Mouse (Mus musculus): Measurements from ENCODE around the gene Tnk1.
"Not testable (repeated sequence)": the region's sequence is repeated elsewhere in the genome, so short reads cannot be mapped to it uniquely, and the experiment has no call there.

The Tnk1 gene

GRCm38 (mm10) chr11:69878399-69878798 lies 19.9 kb upstream of the Tnk1 start:
- no peak for DNase-seq (ENCODE audit: low spot score)

- DNase-seq (ENCODE audit: low spot score), result no peak
These were observed 19.3 kb upstream of the Tnk1 start, which contains the start of gene Tmem95 for GRCm38 (mm10) chr11:69877878-69878277. TSS of gene Tmem95 (minus strand) at chr11:69878018.

DNA sequence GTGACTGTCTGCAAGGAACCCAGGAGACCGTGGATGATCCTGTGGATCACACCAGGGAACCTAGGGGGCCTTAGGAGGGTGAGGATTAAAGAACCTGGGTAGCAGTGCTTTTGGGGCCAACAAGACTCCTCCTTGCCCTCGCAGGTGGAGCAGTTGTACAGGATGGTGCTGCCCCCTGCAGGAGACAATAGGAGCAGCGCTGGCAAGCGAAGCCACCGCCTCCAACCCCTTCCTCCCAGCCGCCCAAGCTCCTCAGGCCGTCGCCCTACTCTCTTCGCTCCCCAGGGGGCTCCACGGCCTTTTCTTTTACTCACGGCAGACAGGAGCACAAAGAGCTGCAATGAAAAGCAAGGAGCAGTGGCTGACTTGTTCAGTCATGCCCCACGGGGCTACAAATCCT lies 18.3 kb upstream of the Tnk1 start:
- DNase-seq (ENCODE audit: low spot score), result peak; percentile 93

GRCm38 (mm10) chr11:69876186-69876585 lies 17.7 kb upstream of the Tnk1 start:
- DNase-seq (ENCODE audit: low spot score), result no peak

DNA sequence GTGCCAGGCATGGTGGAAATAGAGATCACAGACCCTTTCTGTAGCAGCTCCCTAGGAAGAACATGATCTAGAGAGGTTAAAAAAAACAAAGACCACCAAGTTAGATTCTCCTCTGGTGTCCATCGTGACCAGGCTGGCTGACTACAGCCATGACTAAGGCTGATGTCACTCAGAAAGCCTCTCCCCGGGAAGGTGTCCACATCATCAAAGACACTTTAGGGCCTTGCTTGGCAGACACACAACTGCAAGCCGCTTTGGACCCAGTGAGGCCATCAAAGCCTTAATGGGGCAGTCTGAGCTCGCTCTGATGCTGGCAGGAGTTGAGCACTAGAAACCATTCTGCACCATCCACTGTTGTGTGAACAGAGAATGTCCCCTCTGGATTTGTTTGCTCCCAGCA lies 13.9 kb upstream of the Tnk1 start:
- no peak for DNase-seq (ENCODE audit: low spot score)

DNA sequence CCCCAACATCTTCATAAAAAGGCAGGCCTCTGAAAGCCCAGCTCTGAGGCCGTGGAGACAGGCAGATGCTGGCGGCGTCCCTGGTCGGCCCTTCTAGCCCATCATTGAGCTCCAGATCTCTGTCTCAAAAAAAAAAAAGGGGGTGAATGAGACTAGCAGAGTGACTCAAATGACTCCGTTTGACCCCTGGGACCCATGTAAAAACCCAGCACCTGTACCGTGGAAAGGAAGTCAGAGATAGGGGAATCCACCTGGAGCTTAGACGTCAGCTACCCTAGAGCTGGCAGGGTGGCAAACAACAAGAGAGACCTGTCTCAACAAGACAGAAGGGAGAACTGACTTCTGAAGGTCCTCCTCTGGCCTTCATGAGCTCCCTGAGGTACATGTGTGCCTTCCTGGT lies 13.3 kb upstream of the Tnk1 start:
- DNase-seq (ENCODE audit: low spot score), result no peak

GRCm38 (mm10) chr11:69870289-69871069 lies 11.9 kb upstream of the Tnk1 start:
- DNase-seq (ENCODE audit: low spot score), result no peak

- no peak for DNase-seq (ENCODE audit: low spot score)
These were observed 8.8 kb upstream of the Tnk1 start for GRCm38 (mm10) chr11:69867335-69867734.

DNA sequence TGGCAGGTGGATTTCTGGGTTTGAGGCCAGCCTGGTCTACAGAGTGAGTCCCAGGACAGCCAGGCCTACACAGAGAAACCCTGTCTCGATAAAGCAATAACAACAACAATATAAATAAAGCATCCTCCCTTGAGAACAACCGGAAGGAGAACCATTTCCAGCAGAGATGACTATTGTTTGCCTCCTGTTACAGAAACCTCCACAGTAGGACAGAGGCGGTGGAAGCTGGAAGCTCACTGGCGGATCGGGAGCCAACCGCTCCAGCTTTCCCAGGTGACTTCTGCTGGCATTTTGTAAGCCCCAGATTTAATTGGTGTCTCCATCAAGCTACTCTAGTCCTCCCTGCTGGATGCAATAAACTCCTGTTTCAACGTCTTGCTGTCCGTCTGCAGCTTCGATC lies 7.0 kb upstream of the Tnk1 start:
- DNase-seq (ENCODE audit: low spot score), result no peak

DNA sequence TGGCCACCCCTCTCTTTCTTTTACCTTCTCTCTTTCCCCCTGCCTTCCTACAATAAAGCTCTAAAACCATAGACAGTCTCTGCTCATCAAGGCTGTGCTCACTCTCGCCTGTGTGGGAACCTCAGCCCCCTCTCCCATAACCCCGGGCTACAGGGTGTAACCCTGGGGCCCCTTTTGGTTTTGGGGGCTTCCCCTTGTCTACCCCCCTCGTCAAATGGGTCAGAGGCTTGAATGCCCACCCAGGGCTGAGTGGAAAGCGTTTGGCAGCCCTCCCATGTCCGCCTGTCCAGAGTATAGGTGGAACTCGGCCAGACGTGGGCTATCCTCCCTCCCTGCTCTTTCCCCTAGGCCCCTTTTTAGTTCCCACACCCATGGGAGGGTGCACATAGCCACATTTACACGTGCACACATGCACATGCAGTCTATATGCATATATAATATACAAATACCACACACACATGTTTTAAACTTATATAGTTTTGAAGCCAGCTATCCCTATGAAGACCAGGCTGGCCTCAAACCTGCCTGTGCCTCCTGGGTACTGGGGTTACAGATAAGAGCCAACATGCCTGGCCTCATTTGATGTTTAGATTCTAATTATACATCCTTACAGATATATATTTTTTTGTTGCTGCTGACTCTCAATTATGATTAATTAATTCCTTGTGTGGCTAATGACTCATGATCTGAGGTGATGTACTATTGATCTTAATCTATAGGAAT lies 5.8 kb upstream of the Tnk1 start:
- no peak for DNase-seq (ENCODE audit: low spot score)

DNA sequence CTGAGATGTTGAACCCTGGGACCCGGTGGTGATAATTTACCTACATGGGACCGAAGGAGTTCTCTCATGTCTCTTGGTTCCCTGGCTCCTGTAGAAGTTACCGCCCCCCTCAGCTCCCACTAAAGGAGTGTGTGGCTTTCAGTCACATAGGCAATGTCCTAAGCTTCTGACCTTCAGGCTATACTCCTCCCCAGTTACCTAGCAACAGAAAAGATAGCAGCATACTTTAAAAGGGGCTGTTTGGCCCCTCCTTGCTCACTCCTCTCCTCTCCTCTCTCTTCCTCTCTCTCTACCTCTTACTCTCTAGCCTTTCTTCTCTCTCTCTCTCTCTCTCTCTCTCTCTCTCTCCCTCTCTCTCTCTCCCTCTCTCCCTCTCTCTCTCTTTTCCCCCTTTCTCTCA lies 5.2 kb upstream of the Tnk1 start:
- not testable (repeated sequence) for DNase-seq (ENCODE audit: low spot score)

GRCm38 (mm10) chr11:69855347-69855746 lies 3.2 kb downstream of the Tnk1 start:
- DNase-seq (ENCODE audit: low spot score), result peak; percentile 70

- DNase-seq (ENCODE audit: low spot score), result no peak
These were observed 3.9 kb downstream of the Tnk1 start for GRCm38 (mm10) chr11:69854680-69855079.

GRCm38 (mm10) chr11:69853994-69854393 lies 4.5 kb downstream of the Tnk1 start:
- no peak for DNase-seq (ENCODE audit: low spot score)

- no peak for DNase-seq (ENCODE audit: low spot score)
These were observed 7.8 kb downstream of the Tnk1 start for GRCm38 (mm10) chr11:69850754-69851153.

GRCm38 (mm10) chr11:69849884-69850283 lies 8.6 kb downstream of the Tnk1 start:
- DNase-seq (ENCODE audit: low spot score), result no peak

GRCm38 (mm10) chr11:69849128-69849527 lies 9.4 kb downstream of the Tnk1 start:
- no peak for DNase-seq (ENCODE audit: low spot score)

GRCm38 (mm10) chr11:69848021-69848420 lies 10.5 kb downstream of the Tnk1 start:
- no peak for DNase-seq (ENCODE audit: low spot score)

DNA sequence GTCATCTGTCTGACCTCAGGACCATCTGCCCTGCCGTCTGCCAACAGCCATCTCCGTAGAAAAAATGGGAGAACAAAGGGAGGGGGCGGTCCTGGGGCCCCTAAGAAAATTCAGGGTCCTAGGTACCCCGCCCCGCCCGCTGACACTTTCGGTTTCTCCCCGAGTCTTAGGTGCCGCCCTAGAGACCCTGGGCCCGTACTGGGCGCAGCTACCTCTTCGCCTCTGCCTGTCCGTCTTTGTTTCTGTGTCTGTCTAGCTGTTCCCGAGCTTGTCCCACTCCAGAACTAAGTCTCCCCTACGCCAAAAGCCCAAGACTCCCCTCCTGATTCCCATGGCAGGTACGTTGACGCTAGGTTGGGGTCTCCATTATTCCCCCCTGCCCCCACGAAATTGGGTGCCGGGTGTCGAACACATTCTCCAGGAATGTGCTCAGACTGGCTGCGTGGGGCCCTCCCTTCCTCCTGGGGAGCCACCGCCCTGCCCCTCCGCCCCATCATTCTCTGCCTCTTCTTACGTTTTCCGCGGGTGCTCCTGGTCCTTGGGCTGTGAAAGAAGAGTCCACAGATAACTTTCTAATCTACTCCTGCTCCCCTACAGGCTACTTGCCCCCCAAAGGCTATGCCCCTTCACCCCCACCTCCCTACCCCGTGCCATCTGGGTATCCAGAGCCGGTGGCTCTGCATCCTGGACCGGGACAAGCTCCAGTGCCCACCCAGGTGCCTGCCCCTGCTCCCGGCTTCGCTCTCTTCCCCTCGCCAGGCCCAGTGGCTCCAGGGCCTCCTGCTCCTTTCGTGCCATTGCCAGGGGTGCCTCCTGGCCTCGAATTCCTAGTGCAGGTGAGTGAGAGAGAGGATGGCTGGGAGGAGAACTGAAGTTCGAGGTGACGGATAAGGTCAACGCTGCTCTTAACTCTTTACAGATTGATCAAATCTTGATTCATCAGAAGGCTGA lies 11.5 kb downstream of the Tnk1 start:
- DNase-seq (ENCODE audit: low spot score), result no peak

DNA sequence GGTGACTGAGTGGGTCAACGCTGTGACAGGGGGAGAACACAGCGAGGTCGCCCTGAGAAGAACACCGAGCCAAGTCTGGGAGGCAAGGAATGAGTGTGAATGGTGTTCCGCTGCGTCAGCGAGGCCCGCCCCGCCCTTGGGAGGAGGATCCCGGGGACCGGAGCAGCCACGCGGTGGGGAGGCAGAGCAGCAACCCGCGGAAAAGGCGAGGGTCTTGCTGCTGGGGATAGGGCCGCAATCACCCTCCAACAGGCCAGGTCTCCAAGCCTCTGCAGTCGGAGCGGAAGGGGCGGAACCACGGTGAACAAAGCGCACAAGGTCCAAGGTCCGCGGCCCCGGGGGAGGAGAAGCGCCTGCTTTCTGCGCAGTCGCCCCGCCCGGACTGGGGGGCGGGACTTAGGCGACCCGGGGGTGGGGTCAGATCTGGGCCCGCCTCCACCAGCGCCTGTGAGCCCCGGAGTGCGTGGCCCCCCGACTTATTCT lies 12.3 kb downstream of the Tnk1 start, which contains the start of gene Plscr3:
Gene Plscr3 (plus strand): TSS at position 179 of the 483 bp plus-strand sequence.
- DNase-seq (ENCODE audit: low spot score), result peak; percentile 97

DNA sequence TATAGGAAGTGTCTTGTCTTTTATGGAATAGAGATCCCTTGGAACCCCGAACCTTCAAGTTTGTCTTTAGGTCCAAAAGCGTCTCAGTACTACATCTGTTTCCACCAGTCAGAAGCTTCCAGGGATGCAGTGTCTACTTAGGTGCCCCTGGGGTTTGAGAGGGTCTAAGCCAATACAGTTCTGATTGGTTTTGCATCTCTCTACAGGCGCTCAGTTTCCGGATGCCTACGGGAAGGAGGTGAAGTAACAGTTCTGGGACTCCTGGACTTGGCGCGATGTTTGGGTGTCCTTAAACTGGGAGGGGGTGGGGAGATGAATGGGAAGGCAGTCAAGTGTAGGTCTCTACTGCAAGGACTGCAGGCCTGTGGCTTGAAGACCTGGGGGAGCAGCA lies 19.8 kb downstream of the Tnk1 start:
- DNase-seq (ENCODE audit: low spot score), result no peak
